Mouse (Mus musculus) mature B cell (primary cell): Measurements from ENCODE around the gene Hs1bp3.

Experiments used
- in situ Hi-C: fragments of 300-500 bp; cut with MboI; formaldehyde crosslinking; loops from 2 replicates; pipeline ENCODE4 v1.14.3; 2019

Gene Hs1bp3

GRCm38 (mm10) chr12:8361866-8362265, 48.6 kb downstream of the Hs1bp3 start:
- in situ Hi-C loops, result no loop called here

DNA sequence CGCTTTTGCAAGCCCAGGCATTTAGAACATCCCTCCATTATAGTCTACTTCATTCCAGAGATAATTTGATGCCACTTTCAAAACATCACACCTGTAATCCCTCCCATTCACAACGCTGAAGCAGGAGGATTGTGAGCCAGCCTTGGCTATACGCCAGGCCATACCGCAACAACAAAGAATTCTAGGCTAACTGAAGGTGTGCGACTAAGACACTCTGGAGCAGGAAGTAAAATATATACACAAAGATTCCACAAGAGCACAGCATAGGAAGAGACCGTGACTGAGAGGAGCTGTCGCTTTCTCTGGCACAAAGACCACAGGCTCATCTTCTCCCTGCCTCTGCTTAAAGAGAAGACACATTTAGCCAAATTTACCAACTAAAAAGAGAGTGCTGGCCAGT, 49.2 kb downstream of the Hs1bp3 start:
- in situ Hi-C loops, result no loop called here

DNA sequence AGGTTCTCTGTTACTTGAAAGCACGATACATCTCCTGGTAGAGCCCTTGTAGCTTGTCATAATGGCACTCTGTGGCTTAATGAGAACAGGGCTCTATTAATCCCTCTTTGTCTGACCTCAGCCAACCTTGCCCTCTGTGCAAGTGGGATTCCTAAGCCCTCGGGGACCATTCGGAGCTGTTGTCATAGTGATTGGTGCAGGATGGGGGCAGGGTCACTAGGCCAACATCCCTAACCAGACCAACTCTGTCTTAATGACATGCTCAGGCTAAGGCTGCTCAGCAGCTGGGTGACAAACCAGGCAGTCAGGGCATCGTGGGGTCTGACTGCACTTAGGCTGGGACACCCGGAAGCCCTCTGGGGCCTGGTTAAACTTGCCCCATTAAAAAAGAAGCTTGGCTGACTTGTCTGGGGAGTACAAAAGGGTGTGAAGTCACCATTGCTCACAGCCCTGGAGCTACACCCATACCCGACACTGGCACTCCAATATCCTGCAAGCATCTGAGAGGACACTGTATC, 51.1 kb downstream of the Hs1bp3 start:
- in situ Hi-C loops, result no loop called here

DNA sequence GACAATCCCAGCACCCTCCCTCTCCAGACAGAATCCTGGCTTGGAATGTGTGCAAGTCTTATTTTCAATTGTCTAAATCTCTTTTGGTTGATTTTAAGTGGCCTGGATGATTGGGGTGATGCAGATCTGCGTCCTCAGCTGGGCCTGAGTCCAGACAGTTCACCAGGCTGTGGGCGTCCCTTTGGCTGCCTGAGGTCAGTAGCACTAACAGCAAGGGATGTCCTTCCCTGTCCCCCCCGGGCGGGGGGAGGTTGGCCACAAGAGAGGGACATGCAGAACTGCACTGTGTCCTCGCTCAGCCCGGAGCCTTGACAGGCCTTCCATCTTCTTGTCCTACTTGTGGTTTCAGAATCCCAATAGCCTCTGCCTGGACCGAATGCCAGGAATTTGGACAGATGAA, 52.1 kb downstream of the Hs1bp3 start:
- in situ Hi-C loops, result no loop called here

DNA sequence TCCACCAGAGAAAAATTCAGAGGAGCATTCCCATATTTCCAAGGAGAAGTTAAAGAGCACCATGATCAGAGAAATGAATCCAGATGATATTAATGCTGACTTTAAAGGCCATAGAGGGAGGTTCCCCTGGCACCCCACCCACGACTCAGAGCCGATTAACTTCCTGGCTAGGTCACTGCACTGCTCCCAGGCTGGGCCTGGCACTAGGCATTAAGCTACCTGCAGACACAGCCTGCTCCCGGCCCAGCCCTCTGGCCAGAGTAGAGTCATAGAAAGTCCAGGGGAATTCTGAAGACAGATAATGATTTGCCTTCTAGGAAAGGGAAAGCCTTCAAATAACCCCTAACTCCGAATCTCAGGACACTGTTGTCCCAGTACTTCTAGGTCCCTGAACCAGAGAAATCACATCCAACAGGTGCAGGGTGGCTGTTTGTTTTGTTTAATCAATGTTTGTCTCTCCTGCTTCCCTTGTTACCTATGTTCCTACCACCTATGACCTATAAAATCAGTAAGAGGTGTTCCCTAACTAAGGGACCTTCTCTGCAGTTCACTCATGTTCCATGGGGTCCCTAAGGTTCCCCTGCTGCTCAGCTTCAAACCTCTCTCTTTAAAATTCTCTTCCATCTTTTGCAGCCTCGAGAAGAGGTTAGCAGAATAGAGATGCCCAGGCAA, 52.8 kb downstream of the Hs1bp3 start:
- in situ Hi-C loops, result no loop called here

DNA sequence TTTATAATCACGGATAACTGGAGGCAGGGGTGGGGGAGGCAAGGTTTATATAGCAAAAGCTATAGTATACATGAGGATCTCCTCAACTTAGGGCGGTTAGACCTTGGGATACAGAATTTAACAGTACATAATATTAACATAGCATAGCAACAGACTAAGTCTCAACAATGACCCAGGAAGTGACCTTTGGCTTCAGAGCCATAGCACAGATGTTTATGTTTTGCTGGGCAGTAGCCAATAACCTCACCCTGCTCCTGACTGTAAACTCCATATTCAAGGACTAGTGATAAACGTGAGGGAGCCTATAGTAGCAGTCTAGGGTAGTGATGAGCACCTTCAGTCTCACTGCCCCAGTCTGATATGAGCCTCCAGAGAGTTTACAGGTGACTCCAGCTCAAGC, 53.5 kb downstream of the Hs1bp3 start:
- in situ Hi-C loops, result no loop called here

DNA sequence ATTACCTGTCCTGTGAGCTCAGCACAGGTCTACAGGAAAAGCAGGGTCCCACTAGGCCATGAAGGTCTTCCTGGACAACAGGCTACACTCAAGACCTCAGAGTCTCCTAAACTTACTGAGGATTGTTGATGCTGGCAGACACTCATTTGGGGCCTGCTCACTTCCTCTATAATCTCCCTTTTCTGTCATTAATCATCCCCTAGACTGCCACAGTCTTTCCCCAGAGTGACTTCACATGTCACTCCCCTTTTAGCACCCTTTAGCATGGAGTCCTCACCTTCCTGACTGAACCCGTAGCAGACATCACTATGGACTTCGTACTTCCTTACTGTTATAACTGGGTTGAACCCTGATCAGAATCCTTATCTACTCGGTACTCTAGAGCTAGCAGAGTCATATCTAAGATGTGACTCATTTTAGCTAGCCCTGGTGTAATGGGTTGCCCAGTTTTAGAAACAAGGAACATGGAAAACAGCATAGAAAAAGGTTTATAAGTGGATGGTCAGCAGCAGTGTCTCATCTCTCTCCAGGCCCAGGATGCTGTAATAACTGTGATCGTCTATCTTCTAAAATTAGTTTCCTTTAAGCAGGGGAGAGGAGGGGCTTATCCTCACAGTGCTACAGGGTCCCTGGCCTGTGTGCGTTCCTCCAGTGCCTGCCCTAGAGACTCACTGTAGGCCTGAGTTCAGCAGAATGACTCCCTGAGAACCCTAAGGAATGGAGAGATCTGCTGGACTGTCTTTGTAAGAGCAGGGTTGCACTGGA, 58.7 kb downstream of the Hs1bp3 start:
- in situ Hi-C loops, result no loop called here

- in situ Hi-C loops, result no loop called here
Measured at GRCm38 (mm10) chr12:8372511-8373180, 59.4 kb downstream of the Hs1bp3 start.

GRCm38 (mm10) chr12:8373741-8374140, 60.5 kb downstream of the Hs1bp3 start:
- in situ Hi-C loops, result no loop called here

DNA sequence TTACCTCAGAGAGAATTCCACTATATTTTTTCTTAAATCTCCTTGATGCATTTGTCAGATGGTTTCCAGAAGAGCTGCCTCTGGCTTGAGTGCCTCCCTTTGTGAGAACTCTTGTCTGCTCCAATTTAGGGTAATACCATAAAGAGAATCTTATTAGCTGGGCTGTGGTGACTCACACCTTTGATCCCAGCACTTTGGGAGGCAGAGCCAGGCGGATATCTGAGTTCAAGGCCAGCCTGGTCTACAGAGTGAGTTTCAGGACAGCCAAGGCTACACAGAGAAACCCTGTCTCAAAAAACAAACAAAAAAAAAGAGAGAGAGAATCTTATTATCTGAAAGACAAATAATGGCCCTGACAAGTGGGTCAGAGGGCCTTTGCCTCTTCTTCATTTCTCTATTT, 63.9 kb downstream of the Hs1bp3 start:
- in situ Hi-C loops, result no loop called here

DNA sequence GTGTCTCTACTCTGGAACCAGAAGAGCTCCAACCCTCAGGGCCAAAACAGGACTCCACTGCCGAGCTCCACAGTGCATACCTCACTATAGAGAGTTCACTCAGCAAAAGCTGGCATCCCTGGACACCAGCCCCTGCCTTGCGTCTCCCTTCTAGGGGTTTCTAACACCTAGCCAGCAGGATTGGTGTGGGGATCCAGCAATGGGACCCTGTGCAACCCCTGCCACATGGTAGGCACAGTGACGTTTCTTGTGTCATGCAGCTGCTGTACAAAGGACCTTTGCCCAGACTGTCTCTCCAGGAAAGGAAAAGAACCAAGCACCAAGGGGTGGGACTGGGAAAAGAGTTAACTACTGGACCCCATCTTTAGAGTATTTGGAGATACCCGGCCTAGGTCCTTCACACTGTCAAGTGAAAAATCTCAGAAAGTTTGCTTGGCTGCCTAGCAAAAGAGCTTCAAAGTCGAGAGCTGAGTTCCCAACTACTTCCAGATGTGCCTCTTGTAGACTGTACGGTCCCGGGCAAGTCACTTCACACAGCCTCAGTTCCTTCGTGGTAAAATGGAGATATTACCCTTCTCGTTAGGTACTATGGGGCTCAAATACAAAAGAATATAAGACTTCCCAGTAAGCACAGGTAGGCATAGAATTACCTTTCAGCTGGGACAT, 64.9 kb downstream of the Hs1bp3 start:
- in situ Hi-C loops, result no loop called here

GRCm38 (mm10) chr12:8379795-8380521, 66.7 kb downstream of the Hs1bp3 start:
- in situ Hi-C loops, result no loop called here

DNA sequence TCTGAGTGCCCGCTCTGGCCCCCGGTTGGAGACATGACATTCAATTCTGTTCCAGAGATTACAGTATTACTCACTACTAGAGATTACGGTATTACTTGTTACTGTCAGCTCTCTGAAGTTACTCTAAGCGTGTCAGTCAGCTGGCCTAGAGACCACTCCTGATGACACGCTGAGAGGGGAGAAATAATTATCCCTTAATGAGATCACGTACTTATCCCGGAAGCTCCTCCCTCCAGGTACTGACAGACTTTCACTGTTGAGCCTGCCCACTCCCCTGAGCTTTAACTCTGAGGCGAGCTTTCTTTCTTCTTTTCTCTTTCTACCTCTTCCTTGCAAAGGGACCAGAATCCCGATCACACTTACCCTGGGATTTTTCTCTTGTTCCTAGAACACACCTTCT, 67.7 kb downstream of the Hs1bp3 start:
- in situ Hi-C loops, result no loop called here

DNA sequence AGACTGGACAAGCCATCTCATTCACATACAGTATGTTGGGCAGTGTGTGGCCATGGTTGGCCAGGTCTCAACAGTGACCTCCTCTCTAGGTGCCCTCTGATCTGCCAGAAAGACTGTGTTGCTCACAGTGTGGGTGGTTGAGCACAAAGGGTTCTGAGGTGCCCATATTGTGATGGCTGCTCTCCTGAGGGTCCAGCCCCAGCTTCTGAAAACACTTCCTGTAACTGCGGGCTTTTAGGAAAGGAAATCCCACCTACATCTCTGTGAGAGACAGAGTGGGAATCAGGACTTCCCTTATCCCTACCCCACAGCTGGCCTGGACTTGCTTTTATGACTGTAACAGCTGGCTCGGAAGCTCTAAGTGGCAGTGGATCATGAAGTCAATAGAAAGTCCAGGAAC, 68.7 kb downstream of the Hs1bp3 start:
- in situ Hi-C loops, result no loop called here

- in situ Hi-C loops, result no loop called here
Measured at GRCm38 (mm10) chr12:8383822-8384221, 70.6 kb downstream of the Hs1bp3 start.

GRCm38 (mm10) chr12:8386451-8387011, 73.3 kb downstream of the Hs1bp3 start:
- in situ Hi-C loops, result no loop called here

DNA sequence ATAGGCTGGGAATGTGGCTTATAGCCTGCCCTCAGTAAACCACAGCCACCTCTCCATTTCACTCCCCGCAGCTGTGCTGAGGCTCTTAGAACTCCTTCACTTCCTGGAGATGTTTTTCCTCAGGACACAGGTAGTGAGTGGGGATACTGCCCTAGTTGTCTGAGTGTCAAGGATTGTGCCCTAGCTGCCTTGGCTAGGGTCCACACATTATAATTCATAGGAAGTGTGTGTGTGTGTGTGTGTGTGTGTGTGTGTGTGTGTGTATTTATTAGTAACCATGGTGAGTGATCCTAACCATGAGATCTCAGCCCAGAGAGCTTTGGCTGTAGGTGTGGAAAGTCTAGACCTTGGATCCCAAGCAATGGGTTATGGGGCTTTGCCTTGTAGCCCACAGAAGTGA, 74.0 kb downstream of the Hs1bp3 start:
- in situ Hi-C loops, result no loop called here

- in situ Hi-C loops, result no loop called here
Measured at GRCm38 (mm10) chr12:8388529-8389414, 75.5 kb downstream of the Hs1bp3 start.

- in situ Hi-C loops, result no loop called here
Measured at GRCm38 (mm10) chr12:8393226-8393625, 80.0 kb downstream of the Hs1bp3 start.
